Mouse (Mus musculus): ENCODE measurements around the gene Lmf1. TPM values are rescaled to one million over a fixed set of nuclear protein-coding genes. Genes with fewer than 3 reads are reported as not detected.

The Lmf1 gene
- polyA plus RNA-seq, 1 experiment from 2014 or later, result 29.4 TPM

- Histone ChIP-seq H3K27me3 (no peaks in the 10 kb centered on the region), H3K9ac (peak overlapping the region; percentile 48; the same call in 1 of the 2 replicates), H3K4me2 (replicated peaks) (peak overlapping the region; percentile 64), H3K27ac (peak overlapping the region; percentile 63), H3K9me3 (no peaks in the 10 kb centered on the region), H3K4me1 (peaks cover 25% of the 10 kb centered on the region), H3K36me3 (no peaks in the 10 kb centered on the region), H3K4me3 (peak overlapping the region; percentile 29)
- WGBS, result 9% methylated on average over 21 of the region's 21 CpGs
- peak; percentile 41; the same call in 1 of the 2 replicates for ATAC-seq (ENCODE audit: insufficient number of reproducible peaks, insufficient read depth, low FRiP score, low TSS enrichment)
Measured at GRCm38 (mm10) chr17:25556630-25557354, 22.1 kb upstream of the Lmf1 start.

- Histone ChIP-seq H3K4me2 (replicated peaks) (no peak overlapping the region), H3K27me3 (no peaks in the 10 kb centered on the region), H3K4me1 (peaks cover 28% of the 10 kb centered on the region), H3K27ac (no peak overlapping the region), H3K9ac (no peak overlapping the region), H3K36me3 (no peaks in the 10 kb centered on the region), H3K9me3 (no peaks in the 10 kb centered on the region), H3K4me3 (no peak overlapping the region)
- ATAC-seq (ENCODE audit: insufficient number of reproducible peaks, insufficient read depth, low FRiP score, low TSS enrichment), result no peak
- 45% methylated on average over 4 of the region's 4 CpGs for WGBS
Measured at GRCm38 (mm10) chr17:25559634-25560033, 19.3 kb upstream of the Lmf1 start.

- H3K4me3 ChIP-seq, result no peak overlapping the region
- H3K9me3 ChIP-seq, result no peaks in the 10 kb centered on the region
- H3K36me3 ChIP-seq, result no peaks in the 10 kb centered on the region
- peaks cover 27% of the 10 kb centered on the region for H3K4me1 ChIP-seq
- no peak overlapping the region for H3K27ac ChIP-seq
- H3K27me3 ChIP-seq, result no peaks in the 10 kb centered on the region
- no peak overlapping the region for H3K4me2 ChIP-seq (replicated peaks)
- WGBS, result 59% methylated on average over 5 of the region's 5 CpGs
- H3K9ac ChIP-seq, result no peak overlapping the region
- no peak for ATAC-seq (ENCODE audit: insufficient number of reproducible peaks, insufficient read depth, low FRiP score, low TSS enrichment)
Measured at GRCm38 (mm10) chr17:25560554-25561222, 18.2 kb upstream of the Lmf1 start.

- H3K9ac ChIP-seq, result no peak overlapping the region
- H3K27me3 ChIP-seq, result no peaks in the 10 kb centered on the region
- WGBS, result 75% methylated on average over 16 of the region's 16 CpGs
- H3K4me1 ChIP-seq, result peaks cover 20% of the 10 kb centered on the region
- H3K27ac ChIP-seq, result no peak overlapping the region
- no peak for ATAC-seq (ENCODE audit: insufficient number of reproducible peaks, insufficient read depth, low FRiP score, low TSS enrichment)
- no peak overlapping the region for H3K4me3 ChIP-seq
- no peak overlapping the region for H3K4me2 ChIP-seq (replicated peaks)
- no peaks in the 10 kb centered on the region for H3K9me3 ChIP-seq
- H3K36me3 ChIP-seq, result no peaks in the 10 kb centered on the region
Measured at GRCm38 (mm10) chr17:25561223-25562028, 17.5 kb upstream of the Lmf1 start.

- no peak overlapping the region for H3K27ac ChIP-seq
- 0 out of 2 replicates have a peak, but pooled peaks cover 3% of the 10 kb centered on the region for H3K36me3 ChIP-seq
- peaks cover 27% of the 10 kb centered on the region for H3K4me1 ChIP-seq
- no peaks in the 10 kb centered on the region for H3K9me3 ChIP-seq
- no peak overlapping the region for H3K4me2 ChIP-seq (replicated peaks)
- no peak for ATAC-seq (ENCODE audit: insufficient number of reproducible peaks, insufficient read depth, low FRiP score, low TSS enrichment)
- 91% methylated on average over 5 of the region's 5 CpGs for WGBS
- no peak overlapping the region for H3K4me3 ChIP-seq
- peaks cover 15% of the 10 kb centered on the region for H3K27me3 ChIP-seq
- no peak overlapping the region for H3K9ac ChIP-seq
Measured at GRCm38 (mm10) chr17:25564481-25564880, 14.4 kb upstream of the Lmf1 start.

GRCm38 (mm10) chr17:25565244-25565643 is 13.6 kb upstream of the Lmf1 start:
- H3K9me3 ChIP-seq, result no peaks in the 10 kb centered on the region
- H3K36me3 ChIP-seq, result 0 out of 2 replicates have a peak, but pooled peaks cover 3% of the 10 kb centered on the region
- H3K4me2 ChIP-seq (replicated peaks), result 0 out of 2 replicates have a peak overlapping the region, but pooled peaks have one; percentile 9
- H3K9ac ChIP-seq, result 0 out of 2 replicates have a peak overlapping the region, but pooled peaks have one; percentile 20
- H3K27me3 ChIP-seq, result peaks cover 22% of the 10 kb centered on the region
- H3K4me3 ChIP-seq, result no peak overlapping the region
- no peak overlapping the region for H3K27ac ChIP-seq
- peaks cover 35% of the 10 kb centered on the region for H3K4me1 ChIP-seq
- ATAC-seq (ENCODE audit: insufficient number of reproducible peaks, insufficient read depth, low FRiP score, low TSS enrichment), result no peak
- WGBS, result 32% methylated on average over 6 of the region's 6 CpGs

- Histone ChIP-seq H3K4me2 (replicated peaks) (no peak overlapping the region), H3K4me1 (peaks cover 39% of the 10 kb centered on the region), H3K27ac (no peak overlapping the region), H3K9ac (no peak overlapping the region), H3K4me3 (no peak overlapping the region), H3K9me3 (no peaks in the 10 kb centered on the region), H3K27me3 (peaks cover 24% of the 10 kb centered on the region), H3K36me3 (0 out of 2 replicates have a peak, but pooled peaks cover 3% of the 10 kb centered on the region)
- no peak for ATAC-seq (ENCODE audit: insufficient number of reproducible peaks, insufficient read depth, low FRiP score, low TSS enrichment)
- WGBS, result 75% methylated on average over 17 of the region's 17 CpGs
Measured at GRCm38 (mm10) chr17:25565860-25566600, 12.9 kb upstream of the Lmf1 start.

- peaks cover 47% of the 10 kb centered on the region for H3K4me1 ChIP-seq
- no peak overlapping the region for H3K27ac ChIP-seq
- no peak overlapping the region for H3K9ac ChIP-seq
- ATAC-seq (ENCODE audit: insufficient number of reproducible peaks, insufficient read depth, low FRiP score, low TSS enrichment), result no peak
- H3K4me3 ChIP-seq, result no peak overlapping the region
- peaks cover 29% of the 10 kb centered on the region for H3K27me3 ChIP-seq
- H3K36me3 ChIP-seq, result 0 out of 2 replicates have a peak, but pooled peaks cover 3% of the 10 kb centered on the region
- no peaks in the 10 kb centered on the region for H3K9me3 ChIP-seq
- peak overlapping the region; percentile 98; the same call in 1 of the 2 replicates for H3K4me2 ChIP-seq (replicated peaks)
- WGBS, result 75% methylated on average over 13 of the region's 13 CpGs
Measured at GRCm38 (mm10) chr17:25567261-25567660, 11.6 kb upstream of the Lmf1 start.

- no peak overlapping the region for H3K9ac ChIP-seq
- peaks cover 29% of the 10 kb centered on the region for H3K27me3 ChIP-seq
- no peak for ATAC-seq (ENCODE audit: insufficient number of reproducible peaks, insufficient read depth, low FRiP score, low TSS enrichment)
- no peak overlapping the region for H3K4me3 ChIP-seq
- WGBS, result 20% methylated on average over 14 of the region's 14 CpGs
- no peak overlapping the region for H3K27ac ChIP-seq
- peaks cover 47% of the 10 kb centered on the region for H3K4me1 ChIP-seq
- H3K4me2 ChIP-seq (replicated peaks), result peak overlapping the region; percentile 98
- H3K36me3 ChIP-seq, result 0 out of 2 replicates have a peak, but pooled peaks cover 3% of the 10 kb centered on the region
- no peaks in the 10 kb centered on the region for H3K9me3 ChIP-seq
Measured at GRCm38 (mm10) chr17:25567745-25568144, 11.1 kb upstream of the Lmf1 start.

GRCm38 (mm10) chr17:25568206-25568605 is 10.7 kb upstream of the Lmf1 start:
- 31% methylated on average over 10 of the region's 10 CpGs for WGBS
- Histone ChIP-seq H3K4me2 (replicated peaks) (peak overlapping the region; percentile 98), H3K9ac (no peak overlapping the region), H3K36me3 (0 out of 2 replicates have a peak, but pooled peaks cover 3% of the 10 kb centered on the region), H3K9me3 (no peaks in the 10 kb centered on the region), H3K27me3 (peaks cover 29% of the 10 kb centered on the region), H3K27ac (0 out of 2 replicates have a peak overlapping the region, but pooled peaks have one; percentile 30), H3K4me3 (0 out of 2 replicates have a peak overlapping the region, but pooled peaks have one; percentile 7), H3K4me1 (peaks cover 47% of the 10 kb centered on the region)
- ATAC-seq (ENCODE audit: insufficient number of reproducible peaks, insufficient read depth, low FRiP score, low TSS enrichment), result no peak

- H3K9ac ChIP-seq, result no peak overlapping the region
- 0 out of 2 replicates have a peak, but pooled peaks cover 3% of the 10 kb centered on the region for H3K36me3 ChIP-seq
- H3K9me3 ChIP-seq, result no peaks in the 10 kb centered on the region
- no peak for ATAC-seq (ENCODE audit: insufficient number of reproducible peaks, insufficient read depth, low FRiP score, low TSS enrichment)
- peaks cover 47% of the 10 kb centered on the region for H3K4me1 ChIP-seq
- 61% methylated on average over 11 of the region's 11 CpGs for WGBS
- peak overlapping the region; percentile 98 for H3K4me2 ChIP-seq (replicated peaks)
- peaks cover 29% of the 10 kb centered on the region for H3K27me3 ChIP-seq
- H3K27ac ChIP-seq, result no peak overlapping the region
- H3K4me3 ChIP-seq, result peak overlapping the region; percentile 48
Measured at GRCm38 (mm10) chr17:25568880-25569279, 10.0 kb upstream of the Lmf1 start.
